Mouse (Mus musculus) megakaryocyte, embryonic 14.5 days (primary cell): ENCODE measurements at regions not wholly inside any gene's neighbourhood (a gene's known extent, or its start where the extent isn't known, plus 50 kb on each side); places are given as distances from the start of the nearest gene placed in this dataset.

Experiments used
- H3K27me3 ChIP-seq: replicated peaks from 2 replicates; pipeline ENCODE3; 2012; ENCODE audit warnings: inconsistent platforms
- H3K36me3 ChIP-seq: replicated peaks from 2 replicates; pipeline ENCODE3; 2012; ENCODE audit warnings: low read length, inconsistent platforms, mixed read lengths
- H3K4me1 ChIP-seq: 2 replicates; pipeline ENCODE4 v1.6.1; 2012; ENCODE audit warnings: inconsistent platforms
- H3K4me3 ChIP-seq: replicated peaks from 2 replicates; pipeline ENCODE3; 2012; ENCODE audit warnings: moderate library complexity, mild to moderate bottlenecking, inconsistent platforms
- H3K9me3 ChIP-seq: 2 replicates; pipeline ENCODE4 v1.6.1; 2012; ENCODE audit warnings: inconsistent platforms
- FLI1 ChIP-seq: IDR thresholded peaks from 2 replicates; pipeline ENCODE4 v1.6.1; 2012; ENCODE audit warnings: low read length, inconsistent platforms, mixed read lengths
- GATA1 ChIP-seq: IDR thresholded peaks from 3 replicates; pipeline ENCODE4 v1.6.1; 2012; ENCODE audit warnings: mixed read lengths, low read length, inconsistent platforms, borderline replicate concordance

GRCm38 (mm10) chr1:92269464-92269863, 74.0 kb upstream of the Hdac4 start:
- Histone ChIP-seq H3K27me3 (peaks cover 67% of the 10 kb centered on the region), H3K4me1 (no peaks in the 10 kb centered on the region), H3K4me3 (no peak overlapping the region), H3K9me3 (peaks cover 12% of the 10 kb centered on the region; the same call in 1 of the 2 replicates), H3K36me3 (no peaks in the 10 kb centered on the region)
- no peak for TF ChIP-seq FLI1
- no peak for TF ChIP-seq GATA1

DNA sequence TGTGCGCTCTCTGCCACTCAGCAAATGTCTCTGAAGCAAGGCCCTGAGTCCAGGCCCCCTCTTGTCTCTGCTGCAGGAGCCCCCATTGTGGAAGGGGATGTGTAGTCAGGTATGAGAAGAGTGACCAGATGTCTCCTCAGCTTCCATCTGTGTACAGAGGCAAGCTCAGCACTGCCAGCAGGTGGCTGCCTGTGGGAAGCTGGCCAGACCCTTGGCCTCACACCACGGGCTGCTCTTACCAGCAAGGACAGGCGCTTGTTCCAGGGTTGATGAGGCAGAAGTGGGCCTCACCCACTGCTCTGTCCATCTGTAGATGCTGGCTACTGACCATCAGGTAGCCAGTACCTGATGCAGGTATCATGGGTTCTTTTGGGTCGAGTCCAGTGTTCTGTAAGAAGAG, 69.4 kb upstream of the Hdac4 start:
- H3K4me3 ChIP-seq = no peak overlapping the region
- peaks cover 58% of the 10 kb centered on the region for H3K27me3 ChIP-seq
- peaks cover 15% of the 10 kb centered on the region for H3K9me3 ChIP-seq
- TF ChIP-seq GATA1 (no peak), FLI1 (no peak)
- H3K4me1 ChIP-seq = no peaks in the 10 kb centered on the region
- no peaks in the 10 kb centered on the region for H3K36me3 ChIP-seq

DNA sequence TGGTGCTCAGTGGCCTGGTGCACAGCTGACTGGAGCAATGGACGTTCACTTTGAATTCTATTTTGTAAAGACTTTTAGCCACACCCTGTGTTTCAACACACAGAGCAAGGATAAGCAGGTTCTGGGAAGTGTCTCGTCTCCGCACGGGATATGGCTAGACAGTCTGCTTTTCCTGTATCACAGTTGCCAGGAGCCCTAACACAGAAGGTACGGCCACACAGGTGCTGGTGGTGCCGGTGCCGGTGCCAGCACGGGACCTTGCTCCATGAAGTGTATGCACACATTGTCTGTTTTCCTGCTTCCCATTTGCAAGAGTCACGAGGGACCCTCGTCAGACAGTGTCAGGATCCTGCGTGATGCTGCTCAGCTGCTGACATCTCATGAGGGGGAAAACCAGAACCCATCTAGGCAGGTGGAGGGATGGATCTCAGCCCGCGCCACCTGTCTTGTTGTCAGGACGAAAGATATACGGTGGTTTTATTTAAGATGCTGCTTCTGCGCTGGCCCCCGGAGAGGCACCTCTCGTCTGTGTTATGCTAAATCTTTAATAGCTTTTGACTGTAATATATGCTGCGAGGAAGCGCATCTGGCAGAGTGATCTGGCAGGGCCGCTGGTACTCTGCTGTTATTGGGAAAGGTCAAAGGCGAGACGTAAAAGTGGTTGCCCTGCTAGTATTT, 64.4 kb upstream of the Hdac4 start:
- H3K4me3 ChIP-seq = no peak overlapping the region
- TF ChIP-seq GATA1 (no peak), FLI1 (no peak)

GRCm38 (mm10) chr1:92258026-92258425, 62.5 kb upstream of the Hdac4 start:
- peaks cover 21% of the 10 kb centered on the region for H3K9me3 ChIP-seq
- no peak overlapping the region for H3K4me3 ChIP-seq
- H3K27me3 ChIP-seq = peaks cover 33% of the 10 kb centered on the region
- TF ChIP-seq GATA1 (no peak), FLI1 (no peak)
- H3K36me3 ChIP-seq = no peaks in the 10 kb centered on the region
- no peaks in the 10 kb centered on the region; the same call in 1 of the 2 replicates for H3K4me1 ChIP-seq

More for the DNA sequence above, 64.4 kb upstream of the Hdac4 start:
- H3K36me3 ChIP-seq = no peaks in the 10 kb centered on the region
- peaks cover 41% of the 10 kb centered on the region for H3K27me3 ChIP-seq
- H3K4me1 ChIP-seq = no peaks in the 10 kb centered on the region
- H3K9me3 ChIP-seq = peaks cover 21% of the 10 kb centered on the region

DNA sequence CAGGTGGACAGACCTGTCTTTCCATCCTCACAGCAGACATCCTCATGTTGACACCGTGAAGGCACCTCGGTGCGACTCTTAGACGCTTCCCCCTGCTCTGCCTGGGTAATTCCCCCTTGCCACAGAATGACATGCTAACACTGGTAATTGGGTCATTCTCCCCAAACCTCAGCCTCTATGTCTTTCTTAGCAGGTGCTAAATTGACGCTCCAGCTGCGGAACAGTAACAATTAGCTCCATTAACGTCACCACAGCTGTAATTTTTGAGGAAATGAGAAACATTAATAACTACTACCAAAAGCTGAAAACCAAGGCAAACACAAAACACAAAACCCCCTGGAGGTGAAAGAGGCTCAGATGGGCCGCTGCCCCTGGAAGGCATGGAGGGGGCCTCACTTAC, 57.6 kb upstream of the Hdac4 start:
- Histone ChIP-seq H3K9me3 (peaks cover 10% of the 10 kb centered on the region), H3K36me3 (no peaks in the 10 kb centered on the region), H3K4me3 (no peak overlapping the region), H3K4me1 (no peaks in the 10 kb centered on the region; the same call in 1 of the 2 replicates), H3K27me3 (peaks cover 48% of the 10 kb centered on the region)
- TF ChIP-seq FLI1 = no peak
- no peak for TF ChIP-seq GATA1

- TF ChIP-seq FLI1 (no peak), GATA1 (no peak)
- Histone ChIP-seq H3K27me3 (peaks cover 59% of the 10 kb centered on the region), H3K36me3 (no peaks in the 10 kb centered on the region), H3K4me3 (no peak overlapping the region), H3K4me1 (no peaks in the 10 kb centered on the region; the same call in 1 of the 2 replicates), H3K9me3 (no peaks in the 10 kb centered on the region)
These were observed 55.3 kb upstream of the Hdac4 start for GRCm38 (mm10) chr1:92250594-92251463.
